Mouse (Mus musculus) gonadal fat pad, adult 2 months (tissue): ENCODE measurements at regions not wholly inside any gene's neighbourhood (a gene's known extent, or its start where the extent isn't known, plus 50 kb on each side); places are given as distances from the start of the nearest gene placed in this dataset.
A peak's percentile ranks its signal among the peaks of the same experiment; 100 is the strongest.

Experiments used
- DNase-seq: peaks from one replicate; pipeline ENCODE4 v3.0.0-alpha.2; 2012; ENCODE audit warnings: low read depth

DNA sequence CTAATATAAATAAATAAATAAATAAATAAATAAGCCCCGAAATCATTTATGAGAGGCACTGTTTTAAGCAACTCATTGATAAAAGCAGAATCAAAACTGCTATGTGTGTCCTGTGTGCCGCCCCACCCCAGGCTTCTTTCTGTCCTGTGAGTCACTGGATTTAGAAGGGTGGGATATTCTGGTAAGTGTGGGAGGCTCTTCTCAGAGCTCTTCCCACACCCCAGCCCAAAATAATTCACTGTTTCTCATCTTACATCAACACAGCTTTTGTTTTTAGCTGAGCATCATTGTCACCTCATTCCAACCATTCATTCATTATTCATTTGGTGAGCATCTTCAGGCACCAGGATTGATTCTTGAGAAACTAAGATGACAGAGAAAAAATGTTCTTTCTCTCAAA lies 118.4 kb downstream of the Barx2 start:
- DNase-seq = no peak

DNA sequence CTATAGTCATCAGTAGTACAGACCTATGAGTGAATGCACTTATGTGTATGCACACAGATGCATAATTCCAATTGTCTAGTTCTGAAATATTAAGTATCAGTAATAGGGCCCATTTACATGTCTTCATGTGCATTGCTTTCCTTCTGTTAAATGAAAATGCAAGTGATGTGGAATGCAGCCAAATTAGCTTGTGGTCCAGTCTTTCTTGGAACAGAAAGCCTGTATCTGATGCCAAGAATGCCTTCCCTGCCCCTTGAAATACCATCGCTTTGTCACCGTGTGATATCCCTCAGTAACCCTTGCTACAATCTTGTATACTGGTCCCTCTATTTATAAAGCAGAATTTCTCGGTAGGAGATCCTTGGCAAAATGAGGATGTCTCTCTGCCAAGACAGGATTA lies 137.3 kb downstream of the Barx2 start:
- no peak for DNase-seq

DNA sequence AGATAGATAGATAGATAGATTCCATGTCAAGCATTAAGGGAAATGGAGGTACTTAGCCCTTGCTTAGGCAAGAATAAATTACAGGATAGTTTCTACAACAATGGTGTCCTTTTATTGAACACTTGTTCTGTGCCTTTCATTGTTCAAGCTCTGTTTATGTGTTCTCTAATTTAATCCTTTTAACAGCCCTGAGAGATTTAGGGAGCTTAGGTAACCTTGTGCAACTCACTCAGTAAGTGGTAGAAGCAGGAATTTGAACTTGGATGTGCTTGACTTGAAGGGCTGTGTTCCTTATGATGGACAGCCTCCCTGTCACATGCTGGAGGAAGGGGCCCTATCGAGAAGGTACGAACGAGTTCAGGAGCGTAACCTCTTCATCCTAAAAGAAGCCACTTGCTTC lies 147.9 kb downstream of the Barx2 start:
- DNase-seq = peak; percentile 86

DNA sequence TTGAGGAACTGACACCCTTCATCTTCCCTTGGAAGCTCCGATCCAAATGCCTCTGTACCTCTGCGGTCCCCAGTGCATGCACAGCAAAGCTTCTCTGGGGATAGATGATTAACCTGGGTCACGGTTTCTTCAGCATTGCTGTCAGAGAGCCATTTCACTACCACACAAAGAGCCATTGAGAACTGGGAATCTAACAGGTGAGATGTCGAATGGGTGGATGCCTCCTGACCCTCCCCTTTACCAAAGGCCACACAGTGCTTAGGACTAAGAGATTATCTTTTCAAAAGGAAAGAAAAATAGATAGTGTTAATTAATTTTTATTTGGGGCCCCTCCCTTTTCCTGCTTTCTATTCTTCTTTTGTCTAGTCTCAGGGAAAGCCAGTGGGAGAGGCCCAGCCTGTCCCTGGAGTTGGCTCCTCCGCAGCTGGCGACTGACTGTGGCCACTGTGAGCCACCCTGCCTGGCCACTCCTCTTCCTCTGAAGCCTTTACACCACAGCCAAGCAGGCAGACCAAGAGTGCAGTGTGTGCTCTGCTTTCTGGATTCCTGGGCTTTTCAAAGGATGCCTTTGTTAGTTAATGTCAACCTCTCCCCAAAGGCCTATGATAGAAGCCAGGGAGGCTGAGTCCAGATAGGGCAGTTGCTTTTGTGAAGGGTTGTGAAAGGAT lies 155.2 kb downstream of the Barx2 start:
- DNase-seq = no peak

DNA sequence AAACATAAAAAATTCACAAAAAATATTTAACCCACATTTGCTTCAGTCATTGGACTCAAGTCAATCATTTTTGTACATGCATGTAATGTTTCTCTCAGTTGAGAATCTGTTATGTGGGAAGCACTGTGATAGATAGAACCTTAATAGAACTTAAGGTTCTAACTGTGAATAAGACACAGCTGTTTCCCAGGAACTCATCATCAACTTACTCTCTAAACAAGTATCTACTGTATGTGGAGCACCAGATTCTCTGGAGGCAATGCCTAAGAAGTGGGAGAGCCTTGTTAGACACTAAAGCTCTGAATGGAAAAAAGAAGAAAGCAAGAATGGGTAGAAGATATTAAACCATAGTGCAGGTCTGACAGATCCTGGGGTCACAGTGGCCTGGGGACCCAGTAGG lies 182.8 kb downstream of the Barx2 start:
- no peak for DNase-seq

DNA sequence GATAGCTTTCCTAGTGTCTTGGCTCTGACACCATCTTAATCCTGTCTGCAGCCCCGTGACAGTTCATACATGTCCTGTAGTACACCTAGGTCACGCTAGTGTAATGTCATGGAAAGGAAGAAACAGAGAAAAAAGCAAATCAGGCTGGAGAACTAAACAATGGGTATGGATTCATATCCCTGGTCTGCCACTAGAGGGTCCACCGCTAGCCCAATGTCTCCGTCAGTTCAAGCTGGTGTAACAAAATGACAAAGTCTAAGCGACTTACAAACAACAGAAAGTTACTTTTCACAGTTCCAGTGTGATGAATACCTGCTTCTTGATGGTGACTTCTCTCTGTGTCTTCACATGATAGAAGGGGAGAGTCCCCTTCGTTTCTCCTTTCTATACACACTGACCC lies 194.0 kb downstream of the Barx2 start:
- DNase-seq = no peak

DNA sequence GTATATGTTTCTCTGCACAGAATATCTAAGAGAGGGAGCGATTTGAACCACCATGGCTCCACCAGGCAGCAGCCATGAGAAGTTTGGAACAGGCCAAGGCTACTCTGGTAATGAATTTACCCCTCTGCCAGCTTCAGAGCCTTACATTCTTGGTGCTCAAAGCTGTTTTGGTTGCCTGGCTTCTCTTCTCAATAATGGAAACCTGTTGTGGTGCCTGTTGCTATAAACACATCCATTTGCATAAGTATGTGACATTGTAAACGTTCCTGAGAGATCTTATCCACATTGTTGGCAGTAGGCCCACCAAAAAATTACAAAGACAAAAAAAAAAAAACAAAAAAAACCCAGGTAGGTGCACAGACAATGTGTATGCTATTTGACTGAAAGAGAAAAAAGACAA lies 203.2 kb downstream of the Barx2 start:
- no peak for DNase-seq

DNA sequence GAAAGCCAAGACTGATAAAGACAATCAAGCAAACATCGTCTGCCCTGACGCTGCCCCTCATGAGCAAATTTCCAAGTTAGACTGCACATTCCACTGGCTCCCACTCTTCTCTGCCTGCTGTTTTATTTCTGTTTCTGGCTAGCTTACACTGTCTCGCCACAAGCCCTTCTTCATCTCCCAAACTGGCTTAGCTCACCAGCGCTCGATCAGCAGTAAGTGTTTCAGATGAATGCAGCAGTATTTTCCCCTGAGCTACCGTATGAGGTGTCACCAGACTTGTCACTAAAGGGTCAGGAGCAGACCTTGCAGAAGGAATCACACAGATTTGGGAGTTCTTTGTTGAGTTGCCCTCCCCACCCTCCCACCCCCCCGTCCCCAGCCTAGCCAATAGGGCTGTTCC lies 206.6 kb downstream of the Barx2 start:
- no peak for DNase-seq

DNA sequence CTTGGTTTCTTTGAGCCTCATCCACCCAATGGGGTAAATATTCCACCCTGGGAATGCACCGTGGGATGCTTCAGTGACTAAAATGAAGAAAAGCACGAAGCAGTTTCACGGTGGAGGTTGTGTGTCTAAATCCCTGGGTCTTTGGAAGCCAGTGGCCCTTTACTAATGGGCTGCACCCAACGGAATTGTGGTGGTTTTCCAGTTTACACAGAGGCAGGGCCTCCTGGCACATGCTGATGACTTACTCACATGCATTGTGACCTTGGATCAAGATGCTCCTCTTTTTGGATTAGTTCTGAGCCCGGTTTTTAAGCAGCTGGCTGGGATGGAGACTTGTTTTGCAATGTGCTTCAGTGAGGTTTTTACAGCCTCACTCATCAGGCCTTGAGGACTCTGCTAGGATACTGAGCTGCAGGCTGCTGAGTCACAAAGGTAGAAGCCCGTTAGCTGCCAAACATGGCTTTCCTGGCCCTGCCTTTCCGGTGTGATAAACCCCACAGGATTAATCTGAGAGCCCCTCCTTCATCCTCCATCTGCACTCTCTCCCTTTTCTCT lies 222.3 kb downstream of the Barx2 start:
- DNase-seq = no peak

DNA sequence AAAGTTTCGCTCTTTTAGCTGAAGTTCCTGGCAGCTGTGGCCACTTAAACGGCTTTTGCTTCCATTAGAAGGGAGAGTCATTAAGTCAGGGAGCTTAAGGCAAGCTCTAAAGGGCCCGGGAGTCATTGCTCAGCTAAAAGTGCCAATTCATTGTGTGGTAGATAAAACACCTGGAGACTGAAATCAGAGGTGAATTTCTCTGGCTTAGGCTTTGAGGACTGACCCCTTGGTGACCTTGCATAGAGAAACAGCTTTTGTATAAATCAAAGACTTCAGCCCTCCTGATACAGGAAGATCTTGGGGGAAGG lies 224.1 kb upstream of the Tmem45b start:
- no peak for DNase-seq

DNA sequence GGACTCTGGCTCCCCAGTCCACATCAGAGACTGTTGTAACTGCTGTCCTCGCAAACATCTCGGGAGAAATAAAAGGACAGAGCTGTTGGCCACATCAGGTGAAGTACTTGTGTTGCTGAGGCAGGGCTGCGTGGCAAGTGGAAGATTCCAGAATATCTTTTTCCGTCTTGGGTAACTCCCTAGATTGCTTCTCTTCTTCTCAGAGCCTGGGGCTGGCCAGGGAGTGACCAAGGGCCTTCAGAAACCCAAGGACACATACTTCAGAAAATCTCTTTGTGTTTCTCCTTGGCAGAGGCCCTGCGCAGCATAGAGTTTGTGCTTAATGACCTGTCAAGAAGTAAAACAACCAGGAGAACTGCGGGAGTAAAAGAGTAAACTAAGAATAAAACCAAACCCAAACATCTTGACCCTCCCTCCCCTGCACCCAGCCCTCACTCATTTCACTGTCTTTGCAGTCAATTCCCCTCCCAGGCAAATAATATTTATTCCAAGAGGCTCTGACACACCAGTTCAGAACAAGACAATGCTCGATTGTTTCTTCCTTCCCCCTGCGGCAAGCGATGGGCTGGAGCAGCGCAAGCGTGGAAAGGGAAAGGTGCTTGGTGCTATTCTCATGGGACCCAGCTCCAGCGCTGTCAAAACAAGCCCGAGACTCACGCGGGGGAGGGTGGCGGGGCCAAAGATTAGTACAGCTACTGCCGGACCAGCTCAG lies 223.6 kb upstream of the Tmem45b start:
- DNase-seq = no peak

DNA sequence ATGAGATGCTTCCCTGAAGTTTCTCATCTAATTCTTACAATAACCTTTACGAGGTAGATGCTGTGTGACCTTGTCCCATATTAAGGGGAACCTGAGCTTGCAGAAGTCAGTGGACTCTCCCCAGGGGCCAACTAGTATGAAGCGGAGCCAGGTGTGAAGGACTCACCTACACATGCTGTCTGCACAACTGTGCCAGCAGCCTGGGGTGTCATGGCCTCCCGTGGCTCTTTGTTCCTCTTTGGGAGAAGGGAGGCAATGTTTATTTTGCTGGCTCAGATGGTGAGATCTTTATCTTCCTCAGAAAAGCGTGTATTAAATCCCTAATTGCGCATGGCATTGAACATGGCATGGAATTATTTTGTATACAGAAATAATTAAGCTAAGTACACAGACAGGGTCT lies 222.2 kb upstream of the Tmem45b start:
- no peak for DNase-seq

DNA sequence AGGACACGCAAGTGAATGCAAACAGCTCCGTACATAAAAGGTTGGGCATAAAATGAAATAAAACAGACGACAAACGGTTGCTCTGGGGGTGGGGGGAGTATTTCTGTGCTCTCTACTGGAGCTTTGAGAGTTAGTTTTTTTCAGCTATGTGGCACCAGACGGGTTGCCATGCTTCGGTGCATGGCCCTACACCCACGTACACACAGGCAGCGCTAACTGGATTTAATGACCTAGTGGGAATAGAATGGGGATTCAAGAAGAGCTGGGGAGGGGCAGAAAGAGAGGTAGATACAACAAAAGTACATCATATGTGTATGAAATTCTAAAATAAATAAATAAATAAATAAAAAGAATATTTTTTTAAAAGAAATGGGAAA lies 220.5 kb upstream of the Tmem45b start:
- DNase-seq = no peak

DNA sequence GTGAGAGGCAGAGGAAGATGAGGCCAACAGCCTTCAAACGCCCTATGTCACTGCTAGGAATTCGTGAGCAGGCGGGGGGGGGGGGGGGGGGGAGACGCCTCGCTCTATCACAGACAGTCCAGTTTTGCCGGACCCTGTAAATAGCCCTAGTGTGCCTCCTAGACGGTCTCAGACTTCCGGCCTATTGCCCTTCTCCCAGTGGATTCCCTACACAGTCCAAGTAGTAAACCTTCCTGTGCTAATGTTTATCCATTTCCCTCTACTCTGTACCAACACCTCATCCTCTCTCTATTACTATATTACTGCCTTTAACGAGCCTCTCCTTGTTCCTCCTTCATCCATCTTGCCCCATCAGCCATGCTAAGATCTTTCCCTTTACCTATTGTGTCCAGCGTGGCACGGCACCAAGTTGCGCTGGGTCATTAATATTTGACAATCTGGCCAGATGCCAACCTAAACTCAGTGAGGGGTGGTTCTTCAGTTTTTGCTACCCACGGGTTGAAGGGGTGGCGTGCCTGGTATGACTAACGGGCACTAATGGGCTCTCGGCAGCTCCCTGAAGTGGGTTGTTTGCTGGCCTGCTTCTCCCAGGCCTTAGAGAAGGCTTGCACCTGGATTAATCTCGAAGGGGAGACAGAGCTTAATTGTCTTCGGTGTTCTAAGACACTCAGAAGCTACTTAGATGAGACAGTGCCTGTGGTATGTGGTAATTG lies 220.0 kb upstream of the Tmem45b start:
- DNase-seq = no peak

DNA sequence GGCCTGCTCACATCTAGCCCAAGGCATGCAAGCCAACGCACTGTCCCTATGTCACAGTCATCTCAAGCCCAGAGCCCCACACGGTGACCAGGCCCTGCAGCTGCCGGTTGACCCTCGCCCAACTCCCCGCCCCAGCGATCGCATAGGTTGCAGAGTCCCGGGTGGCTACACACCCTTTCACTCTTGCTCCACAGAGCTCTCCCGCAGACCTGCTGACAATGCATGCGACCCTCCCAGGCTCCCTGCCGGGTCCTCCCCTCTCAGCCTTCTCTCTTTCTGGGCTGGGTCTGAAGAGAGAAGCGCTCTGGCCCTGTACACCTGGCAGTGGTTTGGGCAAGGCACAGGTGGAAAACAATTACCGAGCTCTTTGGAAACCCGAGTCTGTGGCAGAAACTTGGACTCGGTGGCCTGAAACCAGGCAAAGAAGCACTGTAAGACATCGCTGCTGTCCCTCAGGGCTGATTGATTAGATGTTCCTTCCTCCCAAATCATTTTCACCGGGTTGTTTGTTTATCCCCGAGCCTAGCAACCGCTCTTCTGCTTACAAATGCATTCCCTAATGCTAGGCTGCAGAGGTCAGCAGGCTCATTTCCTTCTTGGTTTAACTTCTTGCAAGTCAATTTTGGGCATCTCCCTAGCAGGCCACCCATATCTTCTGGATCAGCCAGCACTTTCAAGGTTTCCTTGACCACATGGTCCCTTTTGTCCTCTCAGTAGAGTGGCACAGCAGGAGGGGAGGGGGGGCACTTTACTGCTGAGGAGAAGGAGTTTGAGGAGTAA lies 219.2 kb upstream of the Tmem45b start:
- no peak for DNase-seq

DNA sequence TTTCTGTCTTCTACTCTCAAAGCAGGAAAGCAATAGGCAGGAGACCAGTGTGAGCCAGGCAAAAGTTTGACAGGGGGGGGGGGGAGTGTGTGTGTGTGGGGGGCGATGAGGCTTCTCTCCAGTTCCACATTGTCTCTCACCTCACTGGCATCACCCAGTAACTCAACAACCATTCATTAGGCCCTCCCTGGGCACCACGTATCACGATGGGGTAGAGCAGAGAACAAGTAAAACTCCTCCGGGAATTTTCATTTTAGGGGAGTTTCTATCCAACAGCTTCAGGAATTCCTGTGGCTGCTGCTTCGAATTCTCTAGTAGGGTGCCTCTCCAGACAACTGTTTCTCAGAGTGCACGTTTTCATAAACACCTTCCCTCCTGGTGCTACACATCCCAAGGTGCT lies 218.6 kb upstream of the Tmem45b start:
- DNase-seq = no peak

DNA sequence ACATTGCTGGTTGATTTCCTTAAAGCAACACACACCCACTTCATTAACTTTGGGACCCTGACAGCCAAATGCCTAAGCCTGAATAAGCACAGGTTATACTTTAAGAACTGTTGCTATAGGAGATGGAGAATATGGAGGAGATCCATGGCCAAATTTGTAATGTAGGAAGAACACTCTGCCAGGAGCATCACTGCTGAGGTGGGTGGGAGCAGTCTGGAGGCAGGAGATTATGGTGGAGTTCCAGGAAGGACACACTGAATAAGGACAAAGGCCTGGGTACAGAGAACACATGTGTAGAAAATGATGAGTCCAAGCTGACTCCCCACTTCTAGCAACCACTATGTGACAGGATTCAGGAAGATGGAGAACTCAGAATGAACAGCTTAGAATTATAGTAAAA lies 212.9 kb upstream of the Tmem45b start:
- DNase-seq = no peak

DNA sequence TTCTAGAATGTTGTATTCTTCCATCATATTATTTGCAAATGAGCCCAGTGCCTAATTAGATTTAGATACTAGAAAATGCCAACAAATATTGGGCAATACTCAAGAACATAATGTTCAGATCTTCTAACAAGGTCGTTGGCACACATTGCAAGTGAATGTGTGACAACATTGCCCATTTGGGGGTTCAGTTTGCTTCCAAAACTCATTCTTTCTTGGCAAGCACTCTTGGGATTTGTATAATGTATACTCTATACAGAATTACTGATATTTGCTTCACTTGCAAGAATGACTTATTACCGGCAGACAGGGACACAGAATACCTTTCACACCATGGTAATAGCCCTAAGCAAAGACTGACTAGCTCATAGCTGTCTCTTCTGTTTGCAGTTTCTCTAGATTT lies 194.8 kb upstream of the Tmem45b start:
- peak; percentile 44 for DNase-seq

DNA sequence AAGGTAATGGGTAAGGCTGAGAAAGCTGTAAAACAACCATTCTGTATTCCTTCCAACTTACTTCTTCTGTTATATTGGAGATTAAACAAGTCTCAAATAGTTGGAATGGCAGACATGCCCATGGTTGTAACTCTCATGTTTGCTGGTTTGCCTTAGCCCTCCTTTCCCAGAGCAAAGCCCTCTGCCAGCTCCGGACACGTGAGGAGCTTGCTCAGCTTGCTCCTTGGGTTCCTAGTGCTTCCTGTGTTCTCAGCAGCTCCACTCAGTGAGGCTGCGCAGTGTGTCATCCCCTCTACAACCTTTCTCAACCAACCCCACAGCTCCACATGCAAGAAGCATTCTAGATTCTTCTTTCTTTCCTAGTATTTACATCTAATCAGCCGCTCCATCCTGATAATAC lies 193.3 kb upstream of the Tmem45b start:
- no peak for DNase-seq

DNA sequence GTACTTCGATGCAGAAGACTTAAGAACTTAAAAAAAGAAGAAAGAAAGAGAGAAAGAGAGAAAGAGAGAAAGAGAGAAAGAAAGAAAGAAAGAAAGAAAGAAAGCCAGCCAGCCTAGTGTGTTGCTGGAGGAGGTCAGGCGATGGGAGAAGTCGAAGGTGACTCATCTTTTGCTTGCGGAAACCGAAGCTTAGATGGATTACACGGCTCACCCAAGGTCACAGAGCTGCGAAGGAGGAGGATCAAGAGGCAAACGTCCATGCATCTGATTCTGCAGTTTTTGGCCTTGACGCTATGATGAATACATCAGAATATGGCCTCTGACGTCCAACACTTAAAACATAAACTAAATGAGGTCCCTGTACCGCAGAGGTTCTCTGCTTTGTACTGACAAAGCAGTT lies 192.4 kb upstream of the Tmem45b start:
- DNase-seq = no peak

DNA sequence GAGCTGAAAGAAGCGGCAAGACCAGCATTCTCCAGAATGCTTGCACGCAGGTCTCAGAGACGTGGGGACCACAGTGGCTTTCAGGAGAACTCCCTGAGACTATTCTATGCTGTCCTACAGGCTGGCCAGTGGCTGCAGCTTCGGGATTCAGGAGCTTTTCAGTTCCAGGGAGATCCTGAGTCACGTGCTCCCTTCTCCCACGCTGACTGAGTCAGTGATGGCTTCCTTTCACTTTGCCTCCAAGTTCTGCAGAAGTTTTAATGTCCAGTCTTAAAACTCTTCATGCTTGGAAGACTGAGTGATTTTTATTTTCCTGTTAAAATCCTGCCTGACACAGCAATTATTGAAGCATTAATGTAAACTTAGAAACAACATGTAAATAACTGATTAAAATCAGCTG lies 190.5 kb upstream of the Tmem45b start:
- no peak for DNase-seq

DNA sequence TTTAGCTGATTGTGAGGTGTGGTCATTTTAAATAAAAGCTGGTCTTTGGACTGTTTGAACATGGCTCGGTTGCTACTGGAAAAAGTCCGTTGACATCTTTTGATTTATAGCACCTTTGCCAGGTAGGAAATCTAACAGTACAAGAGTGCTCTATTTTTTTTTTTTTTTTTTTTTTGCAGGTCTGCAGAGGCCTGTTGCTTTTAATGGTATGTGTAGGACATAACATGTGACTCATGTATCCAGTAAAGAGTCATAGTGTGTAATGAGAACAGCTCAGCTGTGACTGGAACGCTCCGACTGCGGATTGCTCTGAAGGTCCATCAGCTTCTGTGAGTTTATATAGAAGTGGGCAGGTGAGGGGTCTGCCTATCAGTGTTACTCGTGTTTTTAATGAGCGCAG lies 190.0 kb upstream of the Tmem45b start:
- no peak for DNase-seq
